Mouse (Mus musculus) T-helper 1 cell (primary cell): ENCODE measurements around the gene Smad3.

Source experiments
- in situ Hi-C: fragments of 300-600 bp; cut with MboI, MseI; formaldehyde crosslinking; loops from one replicate; pipeline ENCODE4 v1.15.1; 2025; ENCODE audit warnings: high pct_unique_total_duplicates

The Smad3 gene

DNA sequence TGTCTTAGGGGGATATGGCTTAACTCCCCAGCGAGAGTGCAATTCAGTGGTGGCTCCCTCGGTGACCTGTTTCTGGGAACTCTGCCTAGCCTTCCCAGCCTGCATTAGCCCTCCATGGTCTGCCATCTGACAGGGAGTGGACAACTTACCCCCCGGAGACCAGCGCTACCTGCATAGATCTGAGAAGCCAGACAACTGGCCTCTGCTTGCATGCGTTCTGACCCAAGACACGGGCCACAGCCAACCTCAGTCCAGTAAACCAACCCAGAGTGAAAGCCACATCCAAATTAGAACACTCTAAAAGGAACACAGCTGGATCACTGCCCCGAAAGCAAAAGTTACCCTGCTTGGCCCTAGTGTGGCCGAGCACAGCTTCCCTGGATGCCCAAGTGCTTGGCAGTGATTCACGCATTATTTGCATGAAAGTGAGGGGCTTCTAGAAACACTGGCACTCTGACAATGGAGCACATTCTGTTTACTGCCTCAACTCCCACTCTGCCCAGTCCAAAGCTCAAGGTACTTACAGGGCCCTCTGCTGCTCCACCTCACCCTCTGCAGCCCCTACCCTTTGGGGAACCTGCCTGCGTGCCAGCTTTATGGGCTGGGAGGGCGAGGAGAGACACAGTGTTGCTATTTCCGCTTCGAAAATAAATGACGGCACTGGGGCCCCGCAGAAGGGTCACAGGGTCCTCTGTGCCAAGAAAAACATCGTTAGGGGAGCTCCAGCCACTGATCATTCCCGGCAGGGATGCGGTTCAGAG is 91.0 kb downstream of the Smad3 start:
- in situ Hi-C loops = no loop called here

DNA sequence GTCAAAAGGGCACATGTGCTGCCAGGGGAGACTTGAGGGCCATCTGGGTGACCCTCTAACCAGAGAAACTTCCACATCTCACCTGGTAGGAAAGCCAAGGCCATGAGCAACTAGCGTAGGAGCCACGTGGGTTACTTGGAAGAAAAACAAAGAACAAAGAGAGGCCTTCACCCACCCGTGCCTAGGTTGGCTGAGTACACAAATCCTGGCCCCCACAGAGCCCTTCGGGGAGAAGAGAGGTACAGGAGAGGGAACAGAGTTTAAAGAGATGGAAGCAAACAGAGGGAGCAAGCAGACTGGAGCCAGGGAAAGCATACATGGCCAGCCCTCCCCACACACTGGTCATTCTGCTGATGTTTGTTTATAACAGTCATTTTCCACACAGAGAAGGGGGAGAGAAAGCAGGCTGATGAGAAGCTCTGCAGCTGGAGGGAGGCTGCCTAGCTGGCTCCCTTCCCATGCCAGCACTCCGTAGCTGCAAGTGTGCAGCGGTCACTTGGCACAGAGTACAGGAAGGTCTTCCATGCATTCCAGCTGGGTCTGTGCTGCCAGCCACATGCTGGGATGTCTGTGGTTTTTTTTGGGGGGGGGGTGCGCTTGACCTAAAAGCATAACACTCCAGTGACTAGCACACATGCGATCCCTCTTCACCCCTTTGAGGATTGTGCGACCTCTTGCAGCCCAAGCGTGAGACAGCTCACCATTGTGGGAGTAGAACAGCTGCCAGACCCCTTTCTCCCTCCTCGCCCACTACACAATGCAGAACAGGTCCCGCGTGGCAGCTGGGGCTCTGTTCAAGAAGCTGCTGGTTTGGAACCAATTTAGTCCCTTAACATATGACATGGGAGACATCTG is 92.8 kb downstream of the Smad3 start:
- in situ Hi-C loops = loop anchor here (5.0 kb wide), 1 partner anchor 792 kb away; no protein-coding TSS in a partner anchor

- in situ Hi-C loops = loop anchor here (5.0 kb wide), 1 partner anchor 793 kb away; no protein-coding TSS in a partner anchor
Measured at GRCm38 (mm10) chr9:63664300-63664745, 93.5 kb downstream of the Smad3 start.

DNA sequence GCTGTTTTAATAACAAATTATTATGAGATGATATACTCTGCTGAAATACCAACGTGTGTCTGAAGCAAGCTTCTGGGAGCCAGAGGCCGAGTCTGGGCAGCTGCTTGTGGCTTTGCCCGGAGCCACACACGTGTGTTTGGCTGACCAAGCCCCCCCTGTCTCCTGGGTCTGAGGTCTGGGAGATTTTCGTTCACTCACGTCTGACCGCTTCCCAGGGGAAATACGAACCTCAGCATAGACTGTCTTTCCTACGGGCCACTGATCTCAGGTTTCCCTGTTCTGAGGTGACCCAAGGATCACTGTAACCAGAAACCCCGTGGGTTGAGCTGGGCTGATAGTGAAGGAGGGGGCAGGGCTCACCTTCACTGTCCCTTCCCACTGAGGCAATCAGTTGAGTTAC is 94.6 kb downstream of the Smad3 start:
- in situ Hi-C loops = loop anchor here (5.0 kb wide), 1 partner anchor 794 kb away; no protein-coding TSS in a partner anchor

- in situ Hi-C loops = loop anchor here (5.0 kb wide), 1 partner anchor 795 kb away; no protein-coding TSS in a partner anchor
Measured at GRCm38 (mm10) chr9:63662759-63663158, 95.0 kb downstream of the Smad3 start.

- in situ Hi-C loops = loop anchor here (5.0 kb wide), 1 partner anchor 797 kb away; no protein-coding TSS in a partner anchor
Measured at GRCm38 (mm10) chr9:63660691-63661090, 97.1 kb downstream of the Smad3 start.

- in situ Hi-C loops = loop anchor here (5.0 kb wide), 1 partner anchor 797 kb away; no protein-coding TSS in a partner anchor
Measured at GRCm38 (mm10) chr9:63660061-63660460, 97.7 kb downstream of the Smad3 start.

DNA sequence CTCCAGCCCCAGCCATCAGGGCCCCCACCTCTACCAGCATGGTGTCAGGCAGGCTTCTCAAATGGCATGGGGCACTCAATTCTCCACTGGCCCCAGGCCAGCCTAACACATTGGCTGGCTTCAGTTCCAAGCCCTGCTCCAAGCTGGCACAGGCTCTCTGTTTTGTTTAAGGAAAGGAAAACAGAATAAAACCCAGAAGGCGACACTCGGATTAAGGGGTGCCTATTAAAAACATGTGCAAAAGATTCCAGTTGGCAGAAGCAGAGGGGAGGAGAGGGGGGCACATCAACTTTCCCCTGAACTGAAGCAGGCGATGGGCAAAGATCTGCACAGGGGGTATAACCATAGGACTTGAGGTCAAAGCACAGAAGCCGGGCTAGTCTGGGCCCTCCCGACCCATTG is 98.8 kb downstream of the Smad3 start:
- in situ Hi-C loops = no loop called here

GRCm38 (mm10) chr9:63658436-63658835 is 99.4 kb downstream of the Smad3 start:
- in situ Hi-C loops = no loop called here

- in situ Hi-C loops = no loop called here
Measured at GRCm38 (mm10) chr9:63657167-63657566, 100.6 kb downstream of the Smad3 start.

GRCm38 (mm10) chr9:63655092-63655491 is 102.7 kb downstream of the Smad3 start:
- in situ Hi-C loops = no loop called here

DNA sequence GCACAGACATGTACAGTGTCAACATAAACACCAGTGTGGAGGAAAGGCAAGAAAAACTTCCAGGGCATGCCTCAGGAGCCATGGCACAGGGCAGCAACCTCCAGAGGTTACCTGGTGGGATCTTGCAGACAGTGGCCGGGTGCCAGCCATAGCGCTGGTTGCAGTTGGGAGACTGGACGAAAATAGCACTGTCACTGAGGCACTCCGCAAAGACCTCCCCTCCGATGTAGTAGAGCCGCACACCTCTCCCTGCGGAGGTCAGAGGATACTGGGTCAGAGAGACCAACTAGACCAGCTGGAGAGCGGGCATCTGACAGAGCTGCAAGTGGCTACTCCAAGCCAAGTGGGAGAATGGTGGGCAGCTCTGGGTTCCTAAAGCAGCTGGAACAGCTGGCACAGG is 103.2 kb downstream of the Smad3 start:
- in situ Hi-C loops = no loop called here

GRCm38 (mm10) chr9:63653666-63654065 is 104.1 kb downstream of the Smad3 start:
- in situ Hi-C loops = no loop called here

- in situ Hi-C loops = no loop called here
Measured at GRCm38 (mm10) chr9:63651594-63651993, 106.2 kb downstream of the Smad3 start.

DNA sequence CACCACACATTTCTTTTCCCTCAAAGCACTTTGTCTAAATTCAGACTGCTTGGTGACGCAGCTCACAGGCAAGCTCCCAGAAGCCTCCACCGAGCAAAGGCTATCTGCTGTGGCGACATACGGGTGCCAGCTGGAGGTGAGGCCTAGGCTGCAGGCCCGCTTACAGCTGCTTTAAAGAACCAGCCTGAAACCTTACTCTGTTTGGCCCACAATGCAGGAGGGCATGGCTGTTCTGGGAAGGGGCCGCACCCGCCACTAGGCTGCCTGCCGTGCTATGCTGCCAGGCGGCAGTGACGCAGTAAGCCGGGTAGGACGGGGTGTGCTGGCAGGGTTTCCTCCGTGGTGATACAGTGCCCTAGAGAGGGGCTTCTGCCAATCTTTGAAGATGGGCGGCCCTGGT is 106.9 kb downstream of the Smad3 start:
- in situ Hi-C loops = no loop called here

- in situ Hi-C loops = no loop called here
Measured at GRCm38 (mm10) chr9:63649841-63650545, 107.8 kb downstream of the Smad3 start.

DNA sequence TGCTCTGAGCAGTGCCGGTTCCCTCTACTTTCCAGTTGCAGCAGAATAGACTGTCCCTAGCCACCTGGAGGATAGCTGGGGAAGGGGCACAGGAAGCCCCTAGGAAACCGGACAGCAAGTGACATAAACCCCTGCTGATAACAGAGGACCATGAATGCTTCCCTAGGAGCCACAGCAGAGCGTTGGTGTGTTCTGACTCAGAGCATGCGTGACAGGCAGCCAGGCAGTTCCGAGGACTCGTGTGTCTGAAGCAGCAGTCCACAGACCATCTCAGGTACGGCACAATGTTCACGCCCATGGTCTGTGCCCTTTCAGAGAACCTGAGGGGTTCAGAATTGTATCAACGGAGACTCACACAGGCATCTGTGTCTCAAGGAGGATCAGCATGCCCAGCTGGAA is 109.3 kb downstream of the Smad3 start:
- in situ Hi-C loops = no loop called here

- in situ Hi-C loops = no loop called here
Measured at GRCm38 (mm10) chr9:63647581-63648519, 109.9 kb downstream of the Smad3 start.

GRCm38 (mm10) chr9:63645084-63645483 is 112.7 kb downstream of the Smad3 start:
- in situ Hi-C loops = no loop called here

GRCm38 (mm10) chr9:63644011-63644410 is 113.8 kb downstream of the Smad3 start:
- in situ Hi-C loops = no loop called here
